Mouse (Mus musculus): ENCODE results near the gene Etv3.

DNA sequence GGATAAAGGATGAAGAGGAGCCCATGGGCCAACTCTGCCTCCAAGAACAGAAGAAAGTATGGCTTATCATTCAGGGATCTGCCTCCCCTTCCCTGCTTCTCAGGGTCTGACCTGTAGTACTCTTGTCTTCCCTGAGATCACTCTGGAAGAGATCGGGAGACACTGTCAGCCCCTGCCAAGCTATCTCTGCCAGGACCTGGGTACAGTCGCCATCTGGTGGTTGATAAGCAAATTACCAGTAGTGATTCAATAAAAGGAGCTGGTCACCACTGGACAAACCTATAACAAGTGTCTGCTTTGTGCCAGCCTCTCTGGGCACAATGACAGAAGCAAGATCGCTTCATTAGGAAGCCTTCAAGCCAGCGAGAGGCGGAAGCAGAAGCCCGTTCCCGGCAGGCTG is 20.9 kb upstream of the Etv3 start:
- TF ChIP-seq CTCF (IDR thresholded peaks at IDR 0.05; ENCODE audit: control insufficient read depth, insufficient read depth, insufficient read length) (no peak), MYOD1 (IDR thresholded peaks at IDR 0.05; ENCODE audit: control insufficient read depth, insufficient read length, low read depth) (no peak), CEBPB (IDR thresholded peaks at IDR 0.05; ENCODE audit: low read depth) (no peak), USF1 (IDR thresholded peaks at IDR 0.05; ENCODE audit: low read depth) (no peak), MAX (IDR thresholded peaks at IDR 0.05) (no peak), MYOG (IDR thresholded peaks at IDR 0.05; ENCODE audit: control insufficient read depth, extremely low read depth, insufficient read length) (no peak)

All from C2C12 (cell line).